Mouse (Mus musculus) erythroid progenitor cell, adult 5-6 weeks (primary cell): ENCODE measurements around the gene Krt87. TPM values are rescaled to one million over a fixed set of nuclear protein-coding genes. Genes with fewer than 3 reads are reported as not detected.

ENCODE experiments used
- ATAC-seq: replicated peaks from 2 replicates; pipeline ENCODE4 v1.8.0; 2016; ENCODE audit warnings: moderate number of reproducible peaks, mild to moderate bottlenecking, moderate TSS enrichment, inconsistent platforms; ENCODE audit not compliant: poor library complexity, low FRiP score, severe bottlenecking
- total RNA-seq, 2 experiments: library from RNA; stranded (forward) in 1 of 2; stranded (reverse) in 1 of 2; fragments of 150-400 nt in 1 of 2; fragments of 186-747, 209-891 nt in 1 of 2; gene quantifications; 2 replicates each; pipeline versions ENCODE4 v1.2.3 to v1.2.4; 2015 to 2017; ENCODE audit warnings: low replicate concordance in 2 of 2

Krt87 gene
- total RNA-seq (2015; ENCODE audit: low replicate concordance) (not detected in 2 replicates), total RNA-seq (2017; ENCODE audit: low replicate concordance) (not detected in 2 replicates)

- no peak for ATAC-seq
Measured at GRCm38 (mm10) chr15:101438555-101438954, at the start of gene Krt87. Gene Krt87, minus strand, starts transcription at chr15:101438804.

- ATAC-seq = no peak
Measured at GRCm38 (mm10) chr15:101485911-101486635, 47.5 kb upstream of the Krt87 start.

GRCm38 (mm10) chr15:101484939-101485338, 46.3 kb upstream of the Krt87 start:
- ATAC-seq = no peak

GRCm38 (mm10) chr15:101483646-101484045, 45.0 kb upstream of the Krt87 start:
- ATAC-seq = no peak

GRCm38 (mm10) chr15:101482056-101482455, 43.5 kb upstream of the Krt87 start:
- no peak for ATAC-seq

GRCm38 (mm10) chr15:101479666-101480060, 41.1 kb upstream of the Krt87 start:
- ATAC-seq = no peak

- no peak for ATAC-seq
Measured at GRCm38 (mm10) chr15:101479007-101479665, 40.5 kb upstream of the Krt87 start.

- ATAC-seq = no peak
Measured at GRCm38 (mm10) chr15:101472952-101473528, 34.4 kb upstream of the Krt87 start, which contains the start of gene Krt86. Gene Krt86, plus strand, starts transcription at chr15:101473478.

GRCm38 (mm10) chr15:101469093-101469492, 30.5 kb upstream of the Krt87 start:
- ATAC-seq = no peak

GRCm38 (mm10) chr15:101463651-101464050, 25.0 kb upstream of the Krt87 start, which contains the start of gene Krt81:
Gene Krt81, minus strand, starts transcription at chr15:101463751.
- ATAC-seq = no peak

GRCm38 (mm10) chr15:101459283-101459682, 20.7 kb upstream of the Krt87 start:
- no peak for ATAC-seq

- ATAC-seq = no peak
Measured at GRCm38 (mm10) chr15:101458361-101458930, 19.8 kb upstream of the Krt87 start.

GRCm38 (mm10) chr15:101455891-101456290, 17.3 kb upstream of the Krt87 start:
- no peak for ATAC-seq

- no peak for ATAC-seq
Measured at GRCm38 (mm10) chr15:101455292-101455691, 16.7 kb upstream of the Krt87 start.

- ATAC-seq = no peak
Measured at GRCm38 (mm10) chr15:101454774-101455173, 16.2 kb upstream of the Krt87 start.

- no peak; the same call in 1 of the 2 replicates for ATAC-seq
Measured at GRCm38 (mm10) chr15:101453093-101453736, 14.6 kb upstream of the Krt87 start.

- no peak for ATAC-seq
Measured at GRCm38 (mm10) chr15:101447444-101447843, 8.8 kb upstream of the Krt87 start, which contains the start of gene Krt88. Gene Krt88, plus strand, starts transcription at chr15:101447744.

GRCm38 (mm10) chr15:101446572-101446971, 8.0 kb upstream of the Krt87 start:
- ATAC-seq = no peak

- no peak for ATAC-seq
Measured at GRCm38 (mm10) chr15:101440837-101441236, 2.2 kb upstream of the Krt87 start.

- ATAC-seq = no peak
Measured at GRCm38 (mm10) chr15:101436611-101437010, 2.0 kb downstream of the Krt87 start.
